Mouse (Mus musculus) thymus, adult 18-20 months (tissue): ENCODE measurements around the gene Wnt7b.

Experiments
- DNase-seq, 2 experiments: peaks; one replicate each; pipeline ENCODE4 v3.0.0; 2022; ENCODE audit warnings: mixed read lengths in 2 of 2

Gene Wnt7b

DNA sequence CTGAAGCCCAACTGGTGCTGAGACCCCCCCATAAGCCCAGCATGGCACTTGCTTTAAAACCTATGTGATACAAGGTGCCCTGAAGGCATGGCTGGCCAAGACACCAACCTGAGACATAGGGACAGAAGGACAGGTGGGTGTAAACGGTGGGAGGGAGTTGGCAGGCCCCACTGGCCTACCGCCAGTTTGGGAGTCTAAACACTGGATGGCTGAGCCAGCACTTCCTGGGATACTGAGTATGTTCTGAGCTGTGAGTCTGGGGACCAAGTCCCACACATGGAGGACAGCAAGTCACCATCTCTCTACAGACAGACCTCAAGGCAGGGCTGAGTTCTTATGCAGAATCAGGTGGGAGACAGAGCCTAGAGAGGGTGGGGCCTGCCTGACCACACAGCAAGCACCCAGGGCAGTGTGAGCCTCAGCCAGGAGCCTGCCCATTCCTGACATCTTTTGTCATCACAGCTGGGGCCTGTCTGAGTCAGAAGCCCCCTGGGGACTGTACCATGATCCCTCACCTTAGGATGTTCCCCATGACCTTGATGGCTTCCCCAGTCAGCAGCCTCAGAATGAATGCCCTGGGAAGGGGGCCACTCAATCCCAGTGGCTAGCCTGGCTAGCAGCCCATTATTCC, 13.0 kb downstream of the Wnt7b start:
- DNase-seq: no peak

- DNase-seq: no peak
Measured at GRCm38 (mm10) chr15:85568402-85568801, 13.9 kb downstream of the Wnt7b start.

DNA sequence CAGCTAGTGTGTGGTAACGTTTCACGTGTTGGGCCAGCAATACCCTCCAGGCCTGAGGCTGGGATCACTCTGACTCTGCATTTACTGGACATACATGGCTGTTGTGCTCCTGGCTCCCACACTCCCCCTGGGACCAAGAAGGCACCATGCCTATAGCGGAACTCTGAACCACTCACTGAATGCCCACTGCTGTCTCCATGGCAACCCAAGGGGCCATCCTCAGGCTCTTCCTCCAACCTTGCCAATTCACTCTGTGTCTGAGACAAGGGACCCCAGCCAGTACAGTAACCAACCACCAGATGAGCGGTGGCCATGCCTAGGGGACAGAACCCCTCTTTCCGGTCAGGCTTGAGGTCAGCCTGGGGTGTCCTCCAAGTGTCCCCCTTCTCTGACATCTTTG, 17.3 kb downstream of the Wnt7b start:
- DNase-seq: no peak

GRCm38 (mm10) chr15:85564034-85564769, 18.1 kb downstream of the Wnt7b start:
- DNase-seq: no peak

- DNase-seq: no peak
Measured at GRCm38 (mm10) chr15:85561953-85562352, 20.3 kb downstream of the Wnt7b start.

DNA sequence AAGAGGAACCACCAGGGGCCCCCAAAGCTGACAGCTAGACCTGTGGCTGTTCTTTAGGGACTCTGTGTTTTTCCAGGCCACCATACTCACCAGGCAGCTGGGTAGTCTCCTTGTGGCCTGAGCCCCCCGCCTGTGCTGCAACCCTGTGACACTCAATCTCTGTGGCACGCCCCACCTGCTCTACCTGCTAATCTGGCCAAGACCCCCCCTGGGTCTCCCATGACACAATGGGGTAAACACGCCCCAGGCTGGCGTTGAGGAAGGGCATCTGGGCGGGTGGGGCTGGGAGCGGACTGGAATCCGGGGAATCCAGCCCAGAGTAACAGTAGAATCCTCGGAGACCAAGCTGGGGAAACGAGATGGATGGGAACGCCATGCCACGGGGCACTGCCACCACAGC, 21.4 kb downstream of the Wnt7b start:
- DNase-seq: no peak

GRCm38 (mm10) chr15:85558840-85559540, 23.3 kb downstream of the Wnt7b start:
- DNase-seq: no peak

- DNase-seq: no peak
Measured at GRCm38 (mm10) chr15:85555799-85556198, 26.5 kb downstream of the Wnt7b start.

GRCm38 (mm10) chr15:85553421-85553820, 28.9 kb downstream of the Wnt7b start:
- no peak for DNase-seq

GRCm38 (mm10) chr15:85546500-85546899, 35.8 kb downstream of the Wnt7b start:
- no peak for DNase-seq

DNA sequence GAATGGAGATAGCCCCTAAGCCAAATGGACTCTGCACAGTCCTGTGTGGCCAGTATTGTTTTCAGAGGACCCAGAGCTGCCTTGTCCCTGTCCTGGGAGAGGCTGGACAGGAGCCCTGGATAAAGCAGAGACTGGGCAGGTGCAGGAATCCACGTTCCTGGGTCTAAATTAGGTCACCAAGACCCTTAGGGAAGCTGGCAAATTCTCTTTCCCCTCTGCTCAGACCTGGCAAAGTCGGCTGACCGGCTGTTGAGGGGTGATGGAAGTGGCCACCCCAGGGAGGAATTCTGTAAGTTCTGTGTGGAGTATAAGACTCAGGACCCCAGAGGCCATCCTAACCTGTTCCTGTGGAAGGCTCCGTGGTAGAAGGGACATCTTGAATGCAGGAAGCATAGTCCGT, 36.9 kb downstream of the Wnt7b start:
- DNase-seq: no peak

- DNase-seq: no peak
Measured at GRCm38 (mm10) chr15:85538170-85538569, 44.1 kb downstream of the Wnt7b start.

GRCm38 (mm10) chr15:85537151-85537550, 45.1 kb downstream of the Wnt7b start:
- no peak for DNase-seq

DNA sequence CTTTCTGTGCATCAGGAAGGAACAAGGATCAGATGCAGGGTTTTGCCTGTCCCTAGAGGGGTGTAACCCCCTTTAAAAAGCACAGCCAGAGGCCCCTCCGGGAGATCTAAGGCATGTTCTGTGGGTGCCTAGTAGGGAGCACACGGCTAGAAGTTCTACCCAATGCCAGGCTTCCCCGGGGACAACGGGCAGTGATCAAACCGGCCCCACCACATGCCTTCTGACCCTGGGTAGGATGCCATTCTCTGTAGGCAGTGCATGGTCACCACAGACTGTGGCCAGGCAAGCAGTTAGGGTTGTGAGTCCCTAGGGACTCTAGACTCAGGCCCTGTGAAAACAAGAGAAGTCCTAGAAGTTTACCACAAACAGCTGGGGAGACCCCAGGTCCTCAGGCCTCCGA, 47.6 kb downstream of the Wnt7b start:
- DNase-seq: no peak

DNA sequence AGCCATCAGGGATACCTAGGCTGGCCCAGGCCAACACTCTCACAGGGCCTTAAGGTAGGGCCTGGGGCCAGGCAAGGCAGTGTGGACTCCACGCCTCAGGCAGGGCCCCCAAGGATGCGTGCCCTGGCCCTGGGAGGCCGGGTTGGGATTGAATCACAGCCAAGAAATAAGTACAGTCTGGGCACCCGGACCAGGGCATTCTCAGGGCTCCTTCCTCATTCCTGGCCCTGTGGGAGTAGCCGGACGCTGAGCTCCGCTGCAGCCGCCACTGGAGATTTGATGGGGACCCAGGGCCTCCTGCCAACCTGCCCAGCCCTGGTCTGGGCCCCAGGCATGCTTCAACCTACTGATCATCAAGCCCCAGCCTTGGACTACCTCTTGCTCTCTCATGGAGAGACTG, 48.1 kb downstream of the Wnt7b start:
- DNase-seq: no peak

GRCm38 (mm10) chr15:85532063-85532462, 50.2 kb downstream of the Wnt7b start:
- no peak for DNase-seq

DNA sequence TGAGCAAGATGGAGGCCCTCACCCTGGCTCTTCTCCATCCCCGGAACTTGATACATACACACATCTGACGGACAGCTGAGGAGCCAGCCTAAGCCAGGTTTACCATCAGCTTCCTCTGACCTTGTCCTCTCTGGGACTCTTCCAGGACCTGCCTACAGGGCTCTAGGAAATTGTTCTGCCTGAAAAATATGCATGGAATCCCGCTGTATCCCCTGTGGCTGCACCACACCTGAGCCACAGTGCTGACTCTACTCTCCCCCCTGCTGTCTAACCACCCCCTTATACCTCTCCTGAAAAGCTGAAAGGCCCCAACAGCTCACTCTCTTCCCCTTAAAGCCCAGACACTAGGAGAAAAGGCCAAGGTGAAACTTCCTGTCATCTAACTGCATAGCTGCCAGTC, 52.4 kb downstream of the Wnt7b start:
- no peak for DNase-seq

DNA sequence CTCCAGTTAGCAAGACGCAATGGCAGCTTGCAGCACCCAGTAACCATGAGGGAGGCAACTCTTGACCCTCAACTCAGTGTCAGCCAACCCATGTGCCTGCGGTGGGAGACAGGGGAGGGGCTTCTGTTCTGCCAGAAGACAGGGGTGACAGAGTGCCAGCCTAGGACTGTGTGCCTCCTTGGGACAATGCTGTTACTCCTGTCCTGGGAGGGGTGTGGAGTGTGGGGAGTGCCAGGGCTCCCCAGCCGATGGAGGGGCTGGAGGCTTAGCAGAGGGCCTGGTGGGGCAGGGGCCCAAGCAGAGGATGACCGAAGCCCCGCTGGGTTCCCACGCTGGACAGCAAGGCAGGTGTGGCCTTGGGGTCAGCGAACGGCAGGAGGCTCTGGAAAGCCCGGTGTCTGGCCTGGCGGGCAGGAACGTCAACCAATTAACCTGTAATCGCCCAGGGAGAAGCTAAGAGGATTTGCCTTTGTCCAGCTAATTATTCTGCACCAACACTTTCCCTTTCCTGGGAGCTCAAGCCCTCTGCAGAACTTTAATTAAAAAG, 57.8 kb downstream of the Wnt7b start:
- no peak for DNase-seq

DNA sequence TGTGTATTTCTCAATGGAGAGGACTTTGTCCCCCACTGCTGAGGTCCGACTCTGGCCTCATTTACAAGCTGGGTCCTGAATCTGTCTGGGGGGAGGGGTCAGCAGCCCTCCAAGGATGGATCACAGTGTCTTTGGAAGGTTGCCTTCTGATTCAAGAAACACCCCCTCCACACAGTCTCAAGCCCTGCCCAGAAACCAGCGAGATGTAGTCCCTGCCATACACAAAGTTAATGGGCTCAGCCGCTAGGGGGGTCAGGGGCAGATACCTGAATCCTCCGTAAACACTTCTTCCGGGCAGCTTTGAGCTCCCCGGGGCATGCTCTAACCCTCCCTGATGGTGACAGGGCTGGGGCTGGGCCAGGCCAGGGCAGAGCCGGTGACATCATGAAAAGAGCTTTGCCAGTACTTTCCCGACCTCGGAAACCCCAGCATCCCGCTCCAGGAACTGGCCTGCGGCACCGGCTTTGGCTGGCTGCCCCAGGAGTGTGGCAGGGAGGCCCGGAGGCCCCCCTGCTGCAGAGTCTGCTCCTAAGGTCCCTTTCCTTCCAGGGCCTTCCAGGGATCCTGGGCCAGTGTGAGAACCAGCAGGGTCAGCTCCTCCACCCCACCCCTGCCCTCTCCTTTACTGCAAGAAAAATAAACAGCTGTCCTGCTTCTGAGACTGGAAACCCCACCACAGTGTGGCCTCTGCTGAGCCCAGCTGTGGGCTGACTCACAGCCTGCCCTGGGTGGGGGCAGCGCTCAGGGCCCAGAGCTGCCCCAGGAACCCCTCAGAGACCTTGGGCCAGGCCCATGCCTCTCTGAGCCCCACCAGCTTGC, 58.9 kb downstream of the Wnt7b start:
- DNase-seq: no peak

DNA sequence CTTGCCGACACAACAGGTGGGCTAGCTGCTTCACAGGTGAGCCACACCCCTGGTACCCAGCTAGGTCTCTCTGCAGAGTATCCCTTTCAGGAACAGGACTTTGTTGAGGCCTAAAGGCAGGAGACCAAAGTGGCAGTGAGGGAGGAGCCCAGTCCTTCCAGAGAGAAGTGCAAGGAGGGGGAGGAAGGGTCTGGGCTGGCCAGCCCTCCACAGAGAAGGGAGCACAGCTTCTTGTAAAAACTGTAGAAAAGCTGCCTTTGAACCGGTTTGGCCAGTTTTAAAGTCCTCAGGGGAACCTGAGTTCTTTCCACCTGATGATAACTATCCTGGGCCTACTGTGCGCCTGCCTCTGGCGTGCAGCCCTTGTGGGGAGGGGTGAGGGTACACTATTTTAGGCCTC, 62.8 kb downstream of the Wnt7b start:
- no peak for DNase-seq

- no peak for DNase-seq
Measured at GRCm38 (mm10) chr15:85507370-85508014, 74.8 kb downstream of the Wnt7b start.

- no peak for DNase-seq
Measured at GRCm38 (mm10) chr15:85506680-85507079, 75.6 kb downstream of the Wnt7b start.
